Mouse (Mus musculus) E14TG2a.4 (cell line): ENCODE data around the gene Slc16a6.

ENCODE experiments used
- CTCF ChIP-seq: conservative IDR thresholded peaks from 2 replicates; pipeline ENCODE4 v1.5.1; 2014; ENCODE audit warnings: low read length
- NANOG ChIP-seq: IDR thresholded peaks from 2 replicates; pipeline ENCODE4 v1.6.1; 2014; ENCODE audit warnings: borderline replicate concordance, low read length, mixed read lengths
- POU5F1 ChIP-seq: IDR thresholded peaks from 2 replicates; pipeline ENCODE4 v1.6.1; 2014; ENCODE audit warnings: low read length, borderline replicate concordance

- TF ChIP-seq CTCF: no peak
- TF ChIP-seq POU5F1: no peak
- no peak for TF ChIP-seq NANOG
These were observed 21.7 kb upstream of the Slc16a6 start for GRCm38 (mm10) chr11:109494890-109495770.
